Mouse (Mus musculus) adrenal gland, postnatal 14 days (tissue): ENCODE measurements around the gene Hes7. TPM values are rescaled to one million over a fixed set of nuclear protein-coding genes. Genes with fewer than 3 reads are reported as not detected.

Experiments
- DNase-seq: peaks from one replicate; pipeline ENCODE4 v3.0.0; 2021; ENCODE audit warnings: mixed read lengths
- long read RNA-seq, 2 experiments: library from polyadenylated mRNA; stranded (forward); transcript quantifications; one replicate each; pipeline ENCODE4 v2.0.0; 2021
- total RNA-seq: library from RNA; stranded (reverse); gene quantifications from 2 replicates; pipeline ENCODE4 v1.2.3, GENCODE M21; 2021

The Hes7 gene
- total RNA-seq = 0.37 TPM in 1 of 2 replicates, not detected in the other
- long read RNA-seq, experiment 1, partial matches to known transcripts = 0 of 1 reads
- long read RNA-seq, experiment 1, other reads (novel, unspliced or antisense) = 1 of 1 reads
- long read RNA-seq, experiment 2 = 0 reads

- peak; percentile 31 for DNase-seq
Measured at GRCm38 (mm10) chr11:69120221-69121000, at the start of gene Hes7. Hes7 (plus strand) TSS chr11:69120404.

- DNase-seq = peak; percentile 94
Measured at GRCm38 (mm10) chr11:69070590-69071222, 49.5 kb upstream of the Hes7 start, which contains the start of gene Tmem107. Tmem107 (plus strand) TSS chr11:69070806.

- peak; percentile 37 for DNase-seq
Measured at GRCm38 (mm10) chr11:69071262-69071661, 48.9 kb upstream of the Hes7 start.

GRCm38 (mm10) chr11:69072234-69072633 is 48.0 kb upstream of the Hes7 start:
- DNase-seq = peak; percentile 3

GRCm38 (mm10) chr11:69072666-69073064 is 47.5 kb upstream of the Hes7 start:
- peak; percentile 6 for DNase-seq

GRCm38 (mm10) chr11:69073065-69073888 is 46.9 kb upstream of the Hes7 start:
- peak; percentile 87 for DNase-seq

- peak; percentile 24 for DNase-seq
Measured at GRCm38 (mm10) chr11:69073951-69074775, 46.0 kb upstream of the Hes7 start.

GRCm38 (mm10) chr11:69074776-69075069 is 45.5 kb upstream of the Hes7 start:
- DNase-seq = no peak

GRCm38 (mm10) chr11:69075764-69076479 is 44.3 kb upstream of the Hes7 start:
- DNase-seq = peak; percentile 4

GRCm38 (mm10) chr11:69076572-69076971 is 43.6 kb upstream of the Hes7 start:
- peak; percentile 64 for DNase-seq

GRCm38 (mm10) chr11:69077316-69077715 is 42.9 kb upstream of the Hes7 start:
- DNase-seq = peak; percentile 54

- peak; percentile 2 for DNase-seq
Measured at GRCm38 (mm10) chr11:69078041-69078440, 42.2 kb upstream of the Hes7 start.

- peak; percentile 45 for DNase-seq
Measured at GRCm38 (mm10) chr11:69078805-69079438, 41.3 kb upstream of the Hes7 start.

- peak; percentile 3 for DNase-seq
Measured at GRCm38 (mm10) chr11:69080102-69080854, 39.9 kb upstream of the Hes7 start.

GRCm38 (mm10) chr11:69080855-69081222 is 39.4 kb upstream of the Hes7 start:
- peak; percentile 15 for DNase-seq

GRCm38 (mm10) chr11:69081613-69082012 is 38.6 kb upstream of the Hes7 start:
- peak; percentile 2 for DNase-seq

- peak; percentile 2 for DNase-seq
Measured at GRCm38 (mm10) chr11:69085608-69086007, 34.6 kb upstream of the Hes7 start.

GRCm38 (mm10) chr11:69086390-69086789 is 33.8 kb upstream of the Hes7 start:
- DNase-seq = peak; percentile 7

GRCm38 (mm10) chr11:69087082-69087481 is 33.1 kb upstream of the Hes7 start:
- peak; percentile 49 for DNase-seq

GRCm38 (mm10) chr11:69087597-69087996 is 32.6 kb upstream of the Hes7 start:
- peak; percentile 2 for DNase-seq
